Mouse (Mus musculus) heart, embryonic 12.5 days (tissue): ENCODE measurements around the gene Npw. TPM values are rescaled to one million over a fixed set of nuclear protein-coding genes. Genes with fewer than 3 reads are reported as not detected.
"Not testable (repeated sequence)": the region's sequence is repeated elsewhere in the genome, so short reads cannot be mapped to it uniquely, and the experiment has no call there.

ENCODE experiments used
- ATAC-seq: fragments of 200-750 bp; cut with Nextera tagmentation; 2 replicates; pipeline ENCODE4 v1.8.0; 2017; ENCODE audit warnings: moderate TSS enrichment, moderate library complexity; ENCODE audit not compliant: insufficient number of reproducible peaks, low FRiP score
- H3K27ac ChIP-seq: fragments of 300-500 bp; sonication (generic); 2 replicates; pipeline ENCODE4 v1.5.1; 2016; ENCODE audit warnings: mild to moderate bottlenecking, moderate library complexity; ENCODE audit not compliant: poor library complexity, severe bottlenecking
- H3K27me3 ChIP-seq: fragments of 300-500 bp; sonication (generic); replicated peaks from 2 replicates; pipeline ENCODE4 v1.6.1; 2016; ENCODE audit warnings: mild to moderate bottlenecking, moderate library complexity
- H3K36me3 ChIP-seq: fragments of 300-500 bp; sonication (generic); 2 replicates; pipeline ENCODE4 v1.6.1; 2016; ENCODE audit warnings: mild to moderate bottlenecking, moderate library complexity
- H3K4me1 ChIP-seq: fragments of 300-500 bp; sonication (generic); replicated peaks from 2 replicates; pipeline ENCODE4 v1.6.1; 2016; ENCODE audit warnings: mild to moderate bottlenecking
- H3K4me2 ChIP-seq: fragments of 300-500 bp; sonication (generic); 2 replicates; pipeline ENCODE4 v1.6.1; 2016; ENCODE audit warnings: mild to moderate bottlenecking, moderate library complexity
- H3K4me3 ChIP-seq: fragments of 300-500 bp; sonication (generic); 2 replicates; pipeline ENCODE4 v1.5.1; 2016; ENCODE audit warnings: mild to moderate bottlenecking
- H3K9ac ChIP-seq: fragments of 300-500 bp; sonication (generic); 2 replicates; pipeline ENCODE4 v1.6.1; 2016; ENCODE audit warnings: mild to moderate bottlenecking, moderate library complexity
- H3K9me3 ChIP-seq: fragments of 300-500 bp; sonication (generic); replicated peaks from 2 replicates; pipeline ENCODE4 v1.6.1; 2016; ENCODE audit warnings: mild to moderate bottlenecking, moderate library complexity
- WGBS: fragments of 180-500 bp; shearing (Covaris S2); methylation state at CpG from one replicate; pipeline ENCODE4 v1.1.7; 2016; 5-methylcytosine and 5-hydroxymethylcytosine counted together
- polyA plus RNA-seq: library from polyadenylated mRNA; unstranded; fragments of >200 nt; fragmentation: Nextera tagmentation; extraction: Ambion mirVana; gene quantifications from 2 replicates; pipeline ENCODE4 v1.2.1, GENCODE M21; 2016

The Npw gene
- polyA plus RNA-seq, 1 experiment from 2014 or later, result not detected

DNA sequence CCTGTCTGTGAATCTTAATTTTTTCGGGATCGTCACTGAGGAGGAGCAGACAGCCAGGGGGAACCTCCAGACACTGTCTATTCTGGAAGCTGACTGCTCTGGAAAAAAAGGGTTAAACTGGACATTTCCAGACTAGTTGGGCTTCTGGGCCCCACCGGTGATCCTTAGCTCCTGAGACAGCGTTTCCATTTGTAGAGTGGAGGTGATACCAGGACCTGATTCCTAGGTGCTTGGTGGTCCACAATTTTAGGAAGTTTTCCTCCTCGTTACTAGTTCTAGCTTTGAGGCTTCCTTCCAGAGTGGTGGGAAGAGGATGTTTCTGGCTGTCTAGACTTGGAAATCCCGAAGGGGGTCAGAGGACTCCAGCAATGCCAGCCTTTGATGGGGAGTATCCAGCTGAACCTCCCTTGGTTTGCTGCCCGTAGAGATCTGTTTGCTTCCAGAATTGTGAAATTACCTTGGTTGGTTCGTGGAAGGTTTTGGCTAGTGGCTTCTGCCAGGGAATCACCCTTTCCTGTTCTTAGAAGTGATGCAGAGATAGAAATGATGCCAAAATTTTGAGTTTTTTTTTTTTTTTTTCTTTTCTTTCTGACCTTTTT, 12.1 kb upstream of the Npw start:
- ATAC-seq, result no peak
- Histone ChIP-seq H3K4me1 (peaks cover 47% of the 10 kb centered on the region), H3K4me3 (peak overlapping the region; percentile 97), H3K9ac (peak overlapping the region; percentile 98), H3K36me3 (no peaks in the 10 kb centered on the region), H3K4me2 (peak overlapping the region; percentile 90), H3K27ac (peak overlapping the region; percentile 84), H3K27me3 (no peaks in the 10 kb centered on the region; the same call in 1 of the 2 replicates), H3K9me3 (no peaks in the 10 kb centered on the region)
- WGBS, result 12% methylated on average over 8 of the region's 8 CpGs

DNA sequence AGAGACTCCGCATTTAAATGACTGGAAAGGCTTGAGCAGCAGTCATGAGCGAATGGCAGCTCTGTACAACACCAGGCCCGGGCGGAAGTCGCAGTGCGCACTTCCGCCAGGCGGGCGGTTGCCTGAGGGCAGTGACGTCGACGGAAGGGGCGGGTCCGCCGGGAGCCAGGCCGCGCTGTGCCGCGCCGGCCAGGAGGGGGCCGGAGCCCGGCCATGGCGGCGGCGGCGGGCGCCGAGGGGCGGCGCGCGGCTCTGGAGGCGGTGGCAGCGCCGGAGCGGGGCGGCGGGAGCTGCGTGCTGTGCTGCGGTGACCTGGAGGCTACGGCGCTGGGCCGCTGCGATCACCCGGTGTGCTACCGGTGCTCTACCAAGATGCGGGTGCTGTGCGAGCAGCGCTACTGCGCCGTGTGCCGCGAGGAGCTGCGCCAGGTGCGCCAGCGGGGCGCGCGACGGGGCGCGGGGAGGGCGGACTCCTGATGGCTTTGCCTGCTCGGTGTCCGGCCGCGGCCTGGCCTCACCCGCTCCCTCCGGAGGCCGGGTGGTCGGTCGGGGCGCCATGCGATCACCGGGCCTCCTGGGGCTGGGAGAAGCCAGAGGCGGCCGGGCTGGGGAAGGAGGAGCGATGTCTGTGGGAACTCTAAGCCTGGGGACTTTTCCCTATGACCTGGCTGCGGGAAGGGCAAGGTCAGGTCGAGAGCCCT, 11.4 kb upstream of the Npw start, which contains the start of gene Zfp598:
Gene Zfp598, plus strand, starts transcription at position 143 of the 701 bp plus-strand sequence.
- peak; percentile 98 for ATAC-seq
- Histone ChIP-seq H3K4me1 (peaks cover 47% of the 10 kb centered on the region), H3K27me3 (no peaks in the 10 kb centered on the region; the same call in 1 of the 2 replicates), H3K9me3 (no peaks in the 10 kb centered on the region), H3K9ac (peak within 1 kb of the TSS; percentile 98), H3K4me3 (peak within 1 kb of the TSS; percentile 97), H3K27ac (peak within 1 kb of the TSS; percentile 84), H3K4me2 (peak within 1 kb of the TSS; percentile 90), H3K36me3 (no peaks in the 10 kb centered on the region)
- WGBS, result under 1% methylated on average over 75 of the region's 80 CpGs

DNA sequence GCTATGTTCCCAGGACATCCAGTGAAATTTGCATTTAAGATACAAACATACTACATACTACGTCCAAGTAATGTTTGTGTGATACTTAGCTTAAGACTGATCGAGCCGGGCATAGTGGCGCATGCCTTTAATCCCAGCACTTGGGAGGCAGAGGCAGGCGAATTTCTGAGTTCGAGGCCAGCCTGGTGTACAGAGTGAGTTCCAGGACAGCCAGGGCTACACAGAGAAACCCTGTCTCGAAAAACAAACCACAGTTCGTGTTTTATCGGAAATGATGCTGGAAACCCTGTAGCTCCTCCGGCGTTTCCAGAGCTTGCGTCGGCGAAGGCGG, 10.9 kb upstream of the Npw start:
- WGBS, result 11% methylated on average over 15 of the region's 15 CpGs
- Histone ChIP-seq H3K4me2 (peak overlapping the region; percentile 90), H3K4me1 (peaks cover 43% of the 10 kb centered on the region), H3K4me3 (peak overlapping the region; percentile 97), H3K9ac (peak overlapping the region; percentile 98), H3K27ac (peak overlapping the region; percentile 84)
- H3K36me3 ChIP-seq, H3K27me3 ChIP-seq, ATAC-seq, H3K9me3 ChIP-seq: not testable (repeated sequence)

DNA sequence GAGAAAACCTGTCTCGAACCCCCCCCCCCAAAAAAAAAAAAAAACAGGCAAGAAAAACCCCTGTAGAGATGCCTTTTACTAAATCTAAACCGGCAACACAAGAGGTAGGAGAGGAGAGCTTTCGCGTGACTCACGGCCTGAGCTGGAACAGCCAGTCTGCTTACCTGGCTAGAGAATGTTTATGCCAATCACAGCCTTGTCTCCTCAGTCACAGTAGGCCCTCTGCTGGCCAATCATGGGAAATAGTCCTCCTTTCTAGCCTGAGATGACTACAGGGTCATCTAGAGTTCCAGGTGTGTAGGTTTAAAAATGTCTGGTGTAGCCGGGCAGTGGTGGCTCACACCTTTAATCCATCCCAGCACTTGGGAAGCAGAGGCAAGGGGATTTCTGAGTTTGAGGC, 9.2 kb upstream of the Npw start:
- no peaks in the 10 kb centered on the region for H3K36me3 ChIP-seq
- no peaks in the 10 kb centered on the region for H3K9me3 ChIP-seq
- no peak overlapping the region for H3K4me2 ChIP-seq
- no peak overlapping the region for H3K9ac ChIP-seq
- H3K27ac ChIP-seq, result no peak overlapping the region
- H3K4me1 ChIP-seq, result peaks cover 29% of the 10 kb centered on the region
- 21% methylated on average over 6 of the region's 6 CpGs for WGBS
- ATAC-seq, result no peak
- no peak overlapping the region for H3K4me3 ChIP-seq
- H3K27me3 ChIP-seq, result peaks cover 10% of the 10 kb centered on the region; the same call in 1 of the 2 replicates

DNA sequence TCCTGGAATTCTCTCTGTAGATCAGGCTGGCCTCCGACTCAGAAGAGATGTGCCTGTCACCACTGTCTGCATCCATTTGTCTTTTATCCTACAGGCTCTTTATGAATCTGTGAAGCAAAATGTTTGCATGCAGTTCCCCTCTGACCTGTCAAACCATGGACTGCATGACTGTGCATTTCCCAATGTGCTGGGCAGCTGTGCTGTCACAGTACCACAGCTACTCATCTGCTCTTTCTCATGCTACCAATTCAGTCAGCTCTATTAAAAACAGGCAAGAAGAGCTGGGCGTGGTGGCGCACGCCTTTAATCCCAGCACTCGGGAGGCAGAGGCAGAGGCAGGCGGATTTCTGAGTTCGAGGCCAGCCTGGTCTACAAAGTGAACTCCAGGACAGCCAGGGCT, 8.8 kb upstream of the Npw start:
- not testable (repeated sequence) for H3K36me3 ChIP-seq, H3K27ac ChIP-seq, H3K9me3 ChIP-seq, H3K9ac ChIP-seq, ATAC-seq, H3K4me3 ChIP-seq, H3K4me2 ChIP-seq
- H3K27me3 ChIP-seq, result peaks cover 14% of the 10 kb centered on the region; the same call in 1 of the 2 replicates
- peaks cover 25% of the 10 kb centered on the region for H3K4me1 ChIP-seq
- whole genome bisulfite sequencing, result 50% methylated on average over 7 of the region's 7 CpGs

DNA sequence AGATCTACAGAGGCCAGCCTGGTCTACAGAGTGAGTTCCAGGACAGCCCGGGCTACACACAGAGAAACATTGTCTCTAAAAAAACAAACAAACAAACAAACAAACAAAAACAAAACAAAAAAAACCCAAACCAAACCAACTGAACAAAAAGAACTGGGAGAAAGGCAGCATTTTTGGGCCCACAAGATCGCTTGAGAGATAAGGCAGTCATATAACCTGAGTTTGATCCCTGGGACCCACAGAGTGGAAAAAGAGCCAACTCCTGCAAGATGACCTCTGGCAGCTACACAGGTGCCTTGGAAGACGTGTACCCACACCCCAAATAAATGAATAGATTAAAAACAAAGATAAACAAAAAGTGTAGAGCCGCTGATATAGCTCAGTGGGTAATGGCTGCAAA, 3.3 kb downstream of the Npw start:
- no peaks in the 10 kb centered on the region for H3K9me3 ChIP-seq
- H3K36me3 ChIP-seq, result no peaks in the 10 kb centered on the region
- no peak overlapping the region for H3K4me3 ChIP-seq
- 68% methylated on average over 4 of the region's 4 CpGs for WGBS
- no peak overlapping the region for H3K9ac ChIP-seq
- no peak for ATAC-seq
- H3K27ac ChIP-seq, result no peak overlapping the region
- H3K4me2 ChIP-seq, result no peak overlapping the region
- peaks cover 64% of the 10 kb centered on the region for H3K27me3 ChIP-seq
- peaks cover 25% of the 10 kb centered on the region for H3K4me1 ChIP-seq

DNA sequence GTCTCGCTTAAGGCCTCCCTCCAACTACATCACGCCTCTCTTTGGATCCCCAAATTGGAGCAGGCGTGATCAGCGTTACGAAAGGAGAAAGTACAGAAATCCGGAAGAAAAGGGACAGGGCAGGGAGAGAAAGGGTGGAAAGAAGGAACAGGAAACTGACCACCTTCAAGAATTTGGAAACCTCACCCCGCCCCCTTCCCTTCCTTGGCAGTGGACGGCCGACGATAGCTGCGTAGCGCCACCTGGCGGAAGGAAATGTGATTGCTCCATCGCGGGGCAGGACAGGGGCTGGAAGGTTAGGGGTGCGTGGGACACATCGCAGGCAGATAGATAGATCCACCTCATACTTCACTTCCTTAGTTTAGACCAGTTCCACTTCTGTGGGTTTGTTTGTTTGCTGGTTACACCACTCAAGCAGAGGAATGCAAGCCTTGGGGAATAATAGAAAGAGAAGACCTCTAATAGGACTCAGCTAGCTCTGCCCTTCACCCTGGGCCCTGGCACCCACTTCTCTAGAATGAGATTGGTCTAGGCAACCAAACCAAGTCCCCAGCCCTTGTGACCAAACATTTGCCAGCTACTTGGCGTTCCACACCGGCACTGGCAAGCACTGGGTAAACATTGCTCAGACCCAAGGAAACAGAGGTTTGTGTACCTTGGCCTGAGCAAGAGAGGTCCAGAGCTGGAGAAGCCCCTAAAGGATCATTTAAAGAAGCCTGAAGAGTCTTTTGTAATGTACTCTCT, 4.1 kb downstream of the Npw start:
- Histone ChIP-seq H3K27ac (no peak overlapping the region), H3K4me1 (peaks cover 34% of the 10 kb centered on the region), H3K9ac (peak overlapping the region; percentile 44; the same call in 1 of the 2 replicates), H3K36me3 (no peaks in the 10 kb centered on the region), H3K27me3 (peaks cover 58% of the 10 kb centered on the region), H3K9me3 (no peaks in the 10 kb centered on the region), H3K4me3 (peak overlapping the region; percentile 34), H3K4me2 (peak overlapping the region; percentile 65)
- 0 out of 2 replicates have a peak, but pooled peaks have one; percentile 23 for ATAC-seq
- 4% methylated on average over 19 of the region's 19 CpGs for WGBS

DNA sequence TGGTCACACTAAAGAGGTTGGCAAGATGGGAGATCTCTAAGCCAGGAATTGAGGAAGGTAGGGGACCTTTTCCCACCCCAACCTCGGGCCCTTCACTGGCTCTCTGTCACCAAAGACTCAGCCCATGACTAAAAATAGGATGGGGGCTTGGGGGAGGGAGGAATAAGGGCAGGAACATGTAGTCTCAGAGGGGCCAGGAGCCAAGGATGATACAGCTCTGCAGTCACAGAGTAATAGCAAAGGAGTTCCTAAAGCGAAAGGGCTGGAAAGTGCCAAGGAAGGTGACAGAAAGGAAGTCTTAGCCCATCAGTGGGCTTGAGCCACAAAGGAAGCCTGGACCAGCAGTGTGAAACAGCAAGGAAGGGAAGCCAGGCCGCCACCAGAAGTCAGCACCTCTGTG, 6.4 kb downstream of the Npw start:
- Histone ChIP-seq H3K27ac (no peak overlapping the region), H3K4me2 (no peak overlapping the region), H3K36me3 (no peaks in the 10 kb centered on the region), H3K27me3 (peaks cover 58% of the 10 kb centered on the region), H3K4me1 (peaks cover 40% of the 10 kb centered on the region), H3K9ac (peak overlapping the region; percentile 39; the same call in 1 of the 2 replicates), H3K9me3 (no peaks in the 10 kb centered on the region), H3K4me3 (no peak overlapping the region)
- 54% methylated on average over 3 of the region's 3 CpGs for WGBS
- no peak for ATAC-seq

DNA sequence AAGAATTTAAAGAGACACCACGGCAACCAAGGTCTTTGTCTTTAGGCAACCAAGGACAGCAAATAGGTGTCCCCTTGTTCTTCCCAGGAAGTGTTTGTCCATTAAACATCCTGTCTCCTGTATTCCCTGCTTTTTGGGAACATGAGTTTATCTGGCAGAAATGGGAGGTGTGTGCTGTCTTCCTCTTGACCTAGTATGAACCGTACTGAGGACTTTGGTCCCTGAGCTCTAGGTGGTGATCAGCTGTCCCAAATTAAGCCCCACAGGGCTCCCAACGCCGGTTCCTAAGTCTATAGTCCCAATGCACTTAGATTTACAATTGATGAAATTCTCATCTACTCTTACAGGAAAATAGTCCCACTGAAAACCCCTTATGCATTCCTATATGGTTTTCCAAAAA, 7.5 kb downstream of the Npw start:
- H3K27ac ChIP-seq, result no peak overlapping the region
- H3K4me3 ChIP-seq, result no peak overlapping the region
- no peak for ATAC-seq
- 78% methylated on average over 4 of the region's 4 CpGs for WGBS
- H3K4me2 ChIP-seq, result peak overlapping the region; percentile 96
- H3K9me3 ChIP-seq, result no peaks in the 10 kb centered on the region
- H3K9ac ChIP-seq, result 0 out of 2 replicates have a peak overlapping the region, but pooled peaks have one; percentile 84
- H3K27me3 ChIP-seq, result peaks cover 49% of the 10 kb centered on the region
- no peaks in the 10 kb centered on the region for H3K36me3 ChIP-seq
- peaks cover 46% of the 10 kb centered on the region for H3K4me1 ChIP-seq

DNA sequence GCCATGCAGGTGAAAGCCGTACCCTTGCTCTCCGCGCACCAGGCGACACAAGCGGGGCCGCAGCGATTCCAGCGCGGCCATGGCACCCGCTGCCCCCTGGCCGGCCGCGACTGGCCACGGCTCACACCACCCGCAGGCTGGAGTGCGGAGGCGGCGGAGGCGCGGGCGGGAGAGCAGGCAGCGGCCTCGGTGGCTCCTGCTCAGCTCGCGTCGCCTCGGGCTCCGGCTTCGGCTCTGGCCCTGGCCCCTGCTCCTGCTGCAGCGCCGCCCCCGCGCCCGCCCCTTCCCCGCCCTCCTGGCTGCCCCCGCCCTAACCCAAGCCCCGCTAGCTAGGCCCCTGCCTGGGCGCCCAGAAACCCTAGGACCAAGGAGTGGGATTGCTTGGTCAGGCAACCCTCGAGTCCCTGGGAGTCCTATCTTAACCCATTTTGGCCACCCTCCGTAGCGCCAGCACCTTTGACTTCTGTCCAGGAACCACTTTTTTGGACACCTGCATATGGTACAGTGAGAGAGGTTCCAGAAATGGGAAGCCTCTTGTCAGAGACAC, 8.1 kb downstream of the Npw start, which contains the start of gene Slc9a3r2:
Gene Slc9a3r2, minus strand, starts transcription at position 258 of the 547 bp plus-strand sequence.
- Histone ChIP-seq H3K27ac (peak within 1 kb of the TSS; percentile 68), H3K4me1 (peaks cover 52% of the 10 kb centered on the region), H3K36me3 (no peaks in the 10 kb centered on the region), H3K9me3 (no peaks in the 10 kb centered on the region), H3K4me2 (peak within 1 kb of the TSS; percentile 96), H3K9ac (peak within 1 kb of the TSS; percentile 84), H3K27me3 (peaks cover 47% of the 10 kb centered on the region), H3K4me3 (peak within 1 kb of the TSS; percentile 77)
- peak; percentile 76 for ATAC-seq
- under 1% methylated on average over 35 of the region's 41 CpGs for WGBS
